Mouse (Mus musculus) stomach, embryonic 16.5 days (tissue): ENCODE data around the gene Grrp1. TPM values are rescaled to one million over a fixed set of nuclear protein-coding genes. Genes with fewer than 3 reads are reported as not detected.

Source experiments
- polyA plus RNA-seq: library from polyadenylated mRNA; unstranded; fragments of >200 nt; fragmentation: Nextera tagmentation; extraction: Ambion mirVana; gene quantifications from 2 replicates; pipeline ENCODE4 v1.2.1, GENCODE M21; 2015

Grrp1 gene
- polyA plus RNA-seq, 1 experiment from 2014 or later: 3.2 TPM

Other genes with a start within 250 kb of the Grrp1 start
- gene Lin28a, start 235.3 kb downstream of the Grrp1 start, polyA plus RNA-seq: 0.13 and 0.22 TPM in 2 replicates
- not detected in 2 replicates for gene Zfp683, start 200.3 kb downstream of the Grrp1 start, polyA plus RNA-seq
- 19.3 and 26.8 TPM in 2 replicates for gene Crybg2, start 193.3 kb downstream of the Grrp1 start, polyA plus RNA-seq
- 25.8 and 44.2 TPM in 2 replicates for gene Cd52, start 159.0 kb downstream of the Grrp1 start, polyA plus RNA-seq
- 6.4 and 7.0 TPM in 2 replicates for gene Ubxn11, start 151.5 kb downstream of the Grrp1 start, polyA plus RNA-seq
- 397 and 438 TPM in 2 replicates for gene Sh3bgrl3, start 125.3 kb downstream of the Grrp1 start, polyA plus RNA-seq
- 110 and 113 TPM in 2 replicates for gene Cep85, start 67.0 kb downstream of the Grrp1 start, polyA plus RNA-seq
- not detected in 2 replicates for gene Gm7534, start 51.1 kb downstream of the Grrp1 start, polyA plus RNA-seq
- gene Catsper4, start 26.7 kb downstream of the Grrp1 start, polyA plus RNA-seq: 0.30 and 0.55 TPM in 2 replicates
- gene Cnksr1, start 15.7 kb downstream of the Grrp1 start, polyA plus RNA-seq: 10.7 and 13.4 TPM in 2 replicates
- gene E130218I03Rik, start 10.4 kb downstream of the Grrp1 start, polyA plus RNA-seq: 0.26 and 0.45 TPM in 2 replicates
- gene Zfp593, start 8.5 kb downstream of the Grrp1 start, polyA plus RNA-seq: 12.9 and 13.0 TPM in 2 replicates
- gene Gm30191, start 7.2 kb downstream of the Grrp1 start, polyA plus RNA-seq: not detected in 2 replicates
- 17.7 and 19.0 TPM in 2 replicates for gene Pdik1l, start 33.8 kb upstream of the Grrp1 start, polyA plus RNA-seq
- 0.37 and 1.4 TPM in 2 replicates for gene Trim63, start 61.0 kb upstream of the Grrp1 start, polyA plus RNA-seq
- 0.91 and 1.1 TPM in 2 replicates for gene Slc30a2, start 89.1 kb upstream of the Grrp1 start, polyA plus RNA-seq
- gene Extl1, start 129.7 kb upstream of the Grrp1 start, polyA plus RNA-seq: 1.7 and 2.1 TPM in 2 replicates
- gene Pafah2, start 142.2 kb upstream of the Grrp1 start, polyA plus RNA-seq: 24.7 and 24.8 TPM in 2 replicates
- 1,080 and 1,153 TPM in 2 replicates for gene Stmn1, start 214.2 kb upstream of the Grrp1 start, polyA plus RNA-seq
- gene Paqr7, start 242.6 kb upstream of the Grrp1 start, polyA plus RNA-seq: 11.7 and 12.0 TPM in 2 replicates